Mouse (Mus musculus) embryonic facial prominence, embryonic 10.5 days (tissue): ENCODE measurements around the gene Gm45783. TPM values are rescaled to one million over a fixed set of nuclear protein-coding genes. Genes with fewer than 3 reads are reported as not detected.
A peak's percentile ranks its signal among the peaks of the same experiment; 100 is the strongest.
"Not testable (repeated sequence)": the region's sequence is repeated elsewhere in the genome, so short reads cannot be mapped to it uniquely, and the experiment has no call there.

ENCODE experiments used
- DNase-seq: peaks from one replicate; pipeline ENCODE4 v3.0.0-alpha.2; 2017; ENCODE audit warnings: low spot score
- H3K27ac ChIP-seq: fragments of 300-500 bp; sonication (generic); replicated peaks from 2 replicates; pipeline ENCODE4 v1.5.1; 2016; ENCODE audit warnings: mild to moderate bottlenecking
- H3K27me3 ChIP-seq: fragments of 300-500 bp; sonication (generic); replicated peaks from 2 replicates; pipeline ENCODE4 v1.6.1; 2016; ENCODE audit warnings: low read depth, mild to moderate bottlenecking; ENCODE audit not compliant: poor library complexity, severe bottlenecking
- H3K36me3 ChIP-seq: fragments of 300-500 bp; sonication (generic); replicated peaks from 2 replicates; pipeline ENCODE4 v1.6.1; 2016; ENCODE audit warnings: mild to moderate bottlenecking, moderate library complexity
- H3K4me1 ChIP-seq: fragments of 300-500 bp; sonication (generic); 2 replicates; pipeline ENCODE4 v1.6.1; 2016
- H3K4me3 ChIP-seq: fragments of 300-500 bp; sonication (generic); 2 replicates; pipeline ENCODE4 v1.5.1; 2016; ENCODE audit warnings: mild to moderate bottlenecking, moderate library complexity
- H3K9me3 ChIP-seq: fragments of 300-500 bp; sonication (generic); 2 replicates; pipeline ENCODE4 v1.6.1; 2016; ENCODE audit warnings: mild to moderate bottlenecking
- WGBS: fragments of 180-500 bp; shearing (Covaris S2); methylation state at CpG from one replicate; pipeline ENCODE4 v1.1.7; 2016; 5-methylcytosine and 5-hydroxymethylcytosine counted together
- microRNA-seq: library from miRNA; unstranded; fragments of <30 nt; microRNA quantifications from one replicate; pipeline ENCODE4, GENCODE M21; 2017
- polyA plus RNA-seq: library from polyadenylated mRNA; unstranded; fragments of >200 nt; fragmentation: Nextera tagmentation; extraction: Ambion mirVana; gene quantifications from 2 replicates; pipeline ENCODE4 v1.2.1, GENCODE M21; 2016

Gene Gm45783
- not detected in 2 replicates for polyA plus RNA-seq

DNA sequence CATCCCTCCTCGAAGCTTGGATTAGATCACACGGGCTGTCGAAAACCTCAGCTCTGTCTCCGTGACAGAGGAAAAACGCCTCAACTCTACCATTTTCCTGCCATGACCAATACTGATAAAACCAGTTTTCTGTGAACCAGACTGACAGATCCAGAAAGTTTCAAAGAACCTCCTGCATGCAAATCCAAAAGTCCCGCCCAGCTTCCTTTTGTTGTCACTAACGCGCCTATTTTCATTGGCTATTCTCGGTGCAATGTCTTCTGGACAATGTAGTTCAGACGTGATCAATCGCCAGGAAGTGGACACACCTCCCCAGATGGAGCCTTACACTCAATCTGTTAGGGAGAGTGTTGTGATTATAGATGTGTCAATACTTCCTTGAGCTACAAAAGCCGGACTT is at the start of gene Gm45783:
Gene Gm45783, minus strand, starts transcription at position 143 of the 400 bp plus-strand sequence.
- not testable (repeated sequence) for H3K27ac ChIP-seq, H3K27me3 ChIP-seq, H3K36me3 ChIP-seq, DNase-seq, H3K9me3 ChIP-seq, H3K4me1 ChIP-seq, H3K4me3 ChIP-seq
- 52% methylated on average over 12 of the region's 12 CpGs for WGBS

- not testable (repeated sequence) for H3K36me3 ChIP-seq, H3K4me3 ChIP-seq, H3K27ac ChIP-seq, H3K9me3 ChIP-seq, H3K27me3 ChIP-seq, H3K4me1 ChIP-seq, DNase-seq
Measured at GRCm38 (mm10) chr7:7399603-7400002, 25.2 kb upstream of the Gm45783 start, which contains the start of gene Vmn2r31. Gene Vmn2r31, minus strand, starts transcription at chr7:7399703.

DNA sequence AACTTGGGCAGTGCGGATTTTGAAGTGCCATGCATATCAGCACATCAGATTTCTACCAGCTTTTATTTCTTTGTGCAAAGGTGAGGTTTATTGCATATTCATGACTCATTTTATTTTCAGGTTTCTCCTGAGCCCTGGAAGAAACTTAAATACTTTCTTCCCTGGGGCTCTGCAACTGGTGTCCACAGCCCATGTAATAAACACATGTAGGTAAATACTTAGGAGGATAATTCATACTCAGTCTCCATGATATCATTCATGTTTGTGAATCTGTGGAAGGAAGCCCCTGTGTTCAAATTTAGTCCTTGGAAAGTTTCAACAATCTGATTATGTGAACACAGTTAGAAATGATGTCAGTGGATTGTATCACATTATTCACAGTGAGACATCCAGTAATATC is 36.9 kb downstream of the Gm45783 start, which contains the start of gene Vmn2r30:
Gene Vmn2r30, minus strand, starts transcription at position 101 of the 400 bp plus-strand sequence.
- H3K27me3 ChIP-seq, H3K4me3 ChIP-seq, H3K9me3 ChIP-seq, H3K4me1 ChIP-seq, DNase-seq, H3K27ac ChIP-seq, H3K36me3 ChIP-seq: not testable (repeated sequence)
- WGBS = 57% methylated on average over 1 of the region's 1 CpGs

DNA sequence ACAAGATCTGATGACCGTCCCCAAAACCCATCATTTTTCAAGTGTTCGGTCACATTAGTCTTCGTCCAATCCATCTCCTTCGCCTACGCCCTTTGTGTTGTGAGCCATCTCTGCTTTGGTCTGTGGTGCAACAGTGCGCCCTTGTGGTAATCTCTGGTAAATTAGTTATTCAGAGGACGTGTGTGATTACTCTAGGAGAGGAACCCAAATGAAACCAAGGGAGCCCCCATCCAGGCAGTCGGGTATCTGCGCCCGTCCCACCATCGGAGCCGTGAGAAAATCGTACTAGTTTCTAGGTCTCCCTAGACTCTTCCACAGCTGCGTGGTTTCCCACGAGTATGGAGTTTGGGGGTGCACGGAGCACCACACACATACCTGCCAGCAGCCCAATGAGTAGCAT is 78.8 kb downstream of the Gm45783 start:
- peak; percentile 29 for DNase-seq
- Histone ChIP-seq H3K36me3 (peaks cover 57% of the 10 kb centered on the region), H3K27me3 (no peaks in the 10 kb centered on the region), H3K9me3 (peaks cover 18% of the 10 kb centered on the region), H3K27ac (no peak overlapping the region), H3K4me1 (peaks cover 10% of the 10 kb centered on the region), H3K4me3 (no peak overlapping the region)
- WGBS = 85% methylated on average over 16 of the region's 16 CpGs

Small RNA genes within 50 kb of the gene (microRNA-seq; reads per million reads assigned to microRNA genes)
- not detected for gene Mir5620

Other genes with a start within 250 kb of the Gm45783 start
- 3.6 and 4.1 TPM in 2 replicates for gene Zfp773, start 237.8 kb downstream of the Gm45783 start, polyA plus RNA-seq
- 3.4 and 3.7 TPM in 2 replicates for gene Zfp418, start 203.2 kb downstream of the Gm45783 start, polyA plus RNA-seq
- 9.5 and 9.8 TPM in 2 replicates for gene Zfp772, start 164.6 kb downstream of the Gm45783 start, polyA plus RNA-seq
- 0.26 TPM in 2 replicates for gene Vmn2r29, start 127.2 kb downstream of the Gm45783 start, polyA plus RNA-seq
- 1.7 and 3.7 TPM in 2 replicates for gene Gm45844, start 96.3 kb downstream of the Gm45783 start, polyA plus RNA-seq
- 38.4 and 39.1 TPM in 2 replicates for gene Clcn4, start 73.7 kb downstream of the Gm45783 start, polyA plus RNA-seq
- not detected in 2 replicates for gene Vmn2r30, start 37.0 kb downstream of the Gm45783 start, polyA plus RNA-seq
- gene Vmn2r31, start 25.1 kb upstream of the Gm45783 start, polyA plus RNA-seq = not detected in 2 replicates
- not detected in 2 replicates for gene Vmn2r32, start 105.4 kb upstream of the Gm45783 start, polyA plus RNA-seq
- gene Vmn2r33, start 192.2 kb upstream of the Gm45783 start, polyA plus RNA-seq = not detected in 2 replicates